Mouse (Mus musculus) forelimb bud, embryonic 11.5 days (tissue): ENCODE data around the gene Erc2.
A peak's percentile ranks its signal among the peaks of the same experiment; 100 is the strongest.

Experiments
- DNase-seq: peaks from one replicate; pipeline ENCODE4 v3.0.0-alpha.2; 2012; ENCODE audit warnings: low read depth, low spot score

The Erc2 gene

DNA sequence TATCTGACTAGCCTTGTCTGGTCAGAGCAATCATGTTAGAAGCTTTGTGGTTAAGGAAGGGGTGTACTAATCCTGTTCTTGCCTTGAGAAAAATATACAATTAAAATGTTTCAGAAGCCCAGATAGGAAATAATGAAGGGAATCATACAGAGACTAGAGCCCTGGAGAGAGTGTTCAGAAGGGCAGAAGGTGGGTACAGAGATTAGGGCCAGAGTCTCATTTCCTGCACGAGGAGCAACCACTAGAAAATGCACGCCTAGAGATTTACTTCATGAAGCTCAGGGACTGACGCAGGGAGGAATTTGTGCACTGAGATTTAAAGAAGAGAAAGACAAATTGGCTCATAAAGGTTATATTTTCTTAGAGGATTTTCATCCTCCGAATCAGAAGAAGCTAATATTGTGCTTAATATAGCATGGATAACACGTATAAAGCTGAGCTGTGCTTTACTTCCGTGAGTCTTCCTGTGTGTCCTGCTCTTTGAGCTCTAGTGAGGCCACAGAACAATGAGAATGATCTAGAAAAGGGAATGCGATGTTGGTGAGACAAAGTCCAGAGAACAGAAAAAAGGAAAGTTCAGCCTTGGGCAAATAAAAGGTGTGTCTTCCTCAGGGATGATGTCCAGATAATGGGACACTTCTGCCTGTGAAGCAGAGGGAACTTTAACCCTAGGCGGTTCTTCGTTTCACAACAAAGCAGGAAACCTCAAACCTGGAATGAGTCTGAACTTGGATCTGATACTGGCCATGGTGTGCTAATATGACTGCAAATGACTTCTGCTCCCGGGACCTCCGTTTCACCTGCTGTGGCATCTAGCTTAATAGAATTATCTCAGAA lies 45.0 kb downstream of the Erc2 start:
- no peak for DNase-seq

DNA sequence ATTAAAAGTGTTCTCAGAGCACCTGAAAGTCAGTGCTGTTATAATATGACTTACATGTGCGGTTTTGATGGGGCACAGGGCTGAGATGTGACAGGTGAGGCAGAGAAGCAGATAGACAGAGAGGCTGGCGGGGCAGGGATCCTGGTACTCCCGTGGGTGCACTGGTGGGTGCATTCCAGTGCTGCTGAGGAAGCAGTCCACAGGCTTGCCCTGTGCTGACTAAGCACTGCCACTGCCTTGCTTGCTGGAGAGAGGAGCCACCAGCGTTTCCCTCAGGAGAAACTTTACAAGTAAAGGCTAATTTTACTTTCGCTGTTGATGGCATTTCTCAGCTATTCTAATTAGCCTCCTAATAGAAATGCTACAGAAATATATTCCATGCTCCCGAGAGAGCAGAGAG lies 45.9 kb downstream of the Erc2 start:
- no peak for DNase-seq

DNA sequence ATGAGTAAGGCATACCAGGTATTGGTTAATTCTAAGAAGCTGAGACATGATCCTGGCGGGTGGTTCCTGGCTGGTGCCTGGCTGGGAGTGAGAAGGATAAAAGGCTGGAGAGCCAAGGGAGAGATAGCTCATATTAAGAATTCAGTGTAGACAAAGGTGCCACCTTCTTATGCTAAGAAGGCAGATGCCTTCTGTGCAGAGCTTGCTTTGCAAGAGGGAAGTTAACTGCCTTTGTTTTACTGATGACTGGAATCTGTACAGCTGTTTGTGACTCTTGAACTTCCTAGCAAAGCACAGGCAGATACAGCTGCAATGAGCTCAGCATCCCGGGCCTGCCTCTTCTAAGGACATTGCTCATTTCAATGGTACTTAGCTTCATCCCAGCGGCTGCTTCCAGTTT lies 47.7 kb downstream of the Erc2 start:
- no peak for DNase-seq

DNA sequence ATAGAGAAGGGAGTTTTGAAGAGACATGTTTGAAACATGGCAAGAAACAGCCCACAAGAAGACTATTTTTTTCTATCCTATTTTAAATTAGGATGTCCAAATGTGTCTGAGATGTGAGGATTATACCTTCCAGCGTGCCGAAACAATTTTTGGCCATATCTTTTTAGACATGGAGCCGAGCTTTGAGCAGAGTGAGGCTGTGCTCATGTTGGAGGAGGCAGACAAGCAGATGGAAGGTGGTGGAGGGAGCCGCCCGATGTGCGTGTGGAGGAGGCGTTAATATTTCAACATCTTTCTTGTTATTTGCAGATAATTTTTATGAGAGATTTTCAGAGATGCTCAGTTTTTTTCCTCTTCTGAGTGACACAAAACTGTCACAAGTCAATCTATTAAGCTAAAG lies 50.5 kb downstream of the Erc2 start:
- DNase-seq = no peak

DNA sequence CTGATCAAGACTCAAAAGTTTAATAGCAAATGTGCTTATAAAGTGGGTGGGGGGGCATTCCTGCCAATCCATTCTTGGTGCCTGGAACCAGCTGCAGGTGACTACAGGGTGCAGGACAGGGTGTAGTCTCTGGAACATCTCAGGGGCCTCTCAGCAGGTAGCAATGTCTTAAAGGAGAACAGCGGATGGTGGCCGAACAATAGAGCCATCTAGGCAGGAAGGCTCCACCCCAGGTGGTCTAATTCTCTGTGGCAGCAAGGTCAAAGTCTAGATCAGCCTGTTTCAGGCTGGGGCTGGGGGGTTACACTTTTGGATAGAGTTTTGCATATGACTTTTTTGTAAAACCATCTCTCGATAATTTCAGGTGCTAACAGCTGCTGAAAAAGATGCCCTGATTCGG lies 51.9 kb downstream of the Erc2 start:
- no peak for DNase-seq

DNA sequence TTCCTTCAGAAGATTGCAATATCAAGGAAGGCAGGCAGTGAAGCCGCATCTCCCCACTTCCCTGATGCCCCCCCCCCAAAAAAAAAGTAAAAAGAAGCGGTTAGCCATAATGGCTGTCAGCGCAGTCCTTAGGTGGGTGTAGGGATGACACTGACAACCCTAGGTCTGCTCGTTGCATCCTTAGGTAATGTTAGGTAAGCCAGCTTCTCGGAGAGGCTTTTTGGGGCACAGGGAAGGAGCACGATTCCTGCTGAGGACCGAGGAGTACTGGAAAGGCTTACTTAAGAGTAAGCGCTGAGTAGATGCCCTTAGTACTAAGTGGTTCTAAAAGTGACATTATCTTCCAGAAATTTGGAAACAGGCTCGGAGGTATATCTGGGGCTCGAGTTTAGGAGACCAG lies 52.3 kb downstream of the Erc2 start:
- no peak for DNase-seq

DNA sequence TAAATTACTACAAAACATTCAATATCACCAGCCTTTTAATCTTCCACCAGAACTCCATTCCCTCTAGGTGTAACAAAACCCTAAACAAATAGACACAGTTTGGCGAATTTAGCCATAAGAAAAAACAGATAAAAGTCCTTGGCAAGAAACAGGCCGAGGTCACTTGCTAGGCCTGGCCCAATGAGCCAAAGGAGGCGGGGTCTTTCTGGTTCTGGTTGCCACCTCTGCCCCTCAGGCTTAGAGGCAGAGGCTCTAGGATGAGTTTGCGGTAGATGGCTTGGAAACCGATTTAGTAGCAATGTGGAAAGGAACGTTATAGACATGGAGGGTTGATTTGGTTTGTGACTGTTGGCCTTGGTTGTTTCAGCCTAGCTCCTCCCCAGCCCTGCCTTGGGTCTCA lies 52.8 kb downstream of the Erc2 start:
- no peak for DNase-seq

DNA sequence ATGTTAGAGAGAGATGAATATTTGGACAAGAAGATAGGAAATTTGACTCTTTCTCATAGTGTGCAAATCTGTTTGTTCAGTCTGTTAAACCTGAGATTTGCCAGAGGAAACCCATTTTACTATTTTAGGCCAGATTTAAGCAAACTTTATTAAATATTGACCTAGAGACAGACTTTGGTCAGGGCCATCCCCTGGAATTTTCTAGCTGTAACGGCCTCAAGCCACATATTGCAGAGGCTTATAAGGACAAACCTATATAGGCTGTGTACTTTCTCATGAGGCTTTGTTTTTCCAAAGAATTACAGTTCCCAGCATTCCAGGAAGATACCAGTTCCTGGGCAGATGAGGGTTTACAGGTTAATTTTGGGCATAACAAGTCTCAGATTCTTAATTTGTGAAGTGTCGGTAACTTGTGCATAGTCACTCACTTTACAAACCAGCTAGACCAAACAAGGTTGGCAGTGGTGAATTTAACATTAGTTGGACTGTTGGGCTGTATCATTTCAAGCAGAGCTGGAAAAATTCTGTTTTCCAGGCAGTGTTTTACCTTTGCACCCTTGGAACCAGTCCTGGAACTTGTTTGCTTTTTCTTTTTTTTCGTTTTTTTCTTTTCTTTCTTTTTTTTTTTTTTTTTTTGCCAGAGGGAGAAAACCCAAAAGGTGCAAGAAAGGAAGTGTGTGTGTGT lies 60.3 kb downstream of the Erc2 start:
- no peak for DNase-seq

DNA sequence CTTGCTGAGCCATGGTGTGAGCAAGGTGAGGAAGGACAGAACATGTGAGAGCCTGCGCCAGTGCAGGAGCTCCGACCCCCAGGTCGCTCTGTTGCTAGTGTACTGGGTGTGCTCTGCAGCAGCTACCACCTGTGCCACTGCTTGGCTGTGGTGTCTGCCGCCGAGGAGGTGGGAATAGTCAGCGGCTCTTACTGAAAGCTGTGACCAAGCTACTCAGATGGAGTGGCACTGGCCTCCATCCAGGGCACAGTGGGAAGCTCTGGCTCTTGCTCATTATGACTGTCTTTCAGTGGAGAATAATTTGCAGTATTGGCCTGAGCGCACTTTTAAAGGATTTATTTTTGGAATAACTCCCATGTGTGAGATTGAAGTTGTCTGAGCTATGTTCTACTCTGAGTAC lies 73.6 kb downstream of the Erc2 start:
- DNase-seq = no peak

DNA sequence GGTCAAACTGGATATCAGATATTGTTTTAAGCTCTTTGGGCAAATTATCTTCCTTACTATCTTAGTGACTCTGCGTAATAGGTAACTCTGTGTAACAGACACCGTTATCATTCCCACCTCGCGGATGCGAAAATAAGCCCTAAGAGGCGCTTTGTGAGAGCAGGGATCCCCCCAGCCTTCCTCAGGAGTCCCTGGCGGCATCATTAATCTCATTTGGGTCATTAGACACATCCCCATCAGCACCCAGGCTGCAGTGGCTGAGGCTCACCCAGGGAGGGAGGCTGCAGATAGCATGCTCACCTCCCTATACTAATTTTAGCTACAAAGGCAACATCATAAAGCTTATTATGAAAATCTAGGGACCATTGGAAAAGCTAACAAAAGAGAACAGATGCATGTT lies 95.1 kb downstream of the Erc2 start:
- no peak for DNase-seq

DNA sequence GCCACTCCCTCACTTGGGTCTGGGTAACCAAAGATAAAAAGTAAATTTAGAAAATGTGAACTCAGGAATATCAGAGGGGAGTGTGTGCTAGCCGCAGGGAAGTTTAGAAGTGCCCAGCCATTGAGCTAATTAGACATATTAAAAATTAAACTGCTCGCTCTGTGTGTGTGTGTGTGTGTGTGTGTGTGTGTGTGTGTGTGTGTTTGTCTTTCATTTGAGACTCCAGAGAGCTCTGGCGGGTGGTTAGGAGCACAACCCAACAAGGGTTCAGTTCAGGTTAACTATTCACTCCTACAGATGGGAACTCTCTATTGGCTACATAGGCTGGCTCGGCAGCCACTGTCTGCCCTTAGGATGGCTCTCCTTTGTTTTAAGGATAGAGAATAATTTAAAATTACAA lies 97.4 kb downstream of the Erc2 start:
- DNase-seq = no peak

DNA sequence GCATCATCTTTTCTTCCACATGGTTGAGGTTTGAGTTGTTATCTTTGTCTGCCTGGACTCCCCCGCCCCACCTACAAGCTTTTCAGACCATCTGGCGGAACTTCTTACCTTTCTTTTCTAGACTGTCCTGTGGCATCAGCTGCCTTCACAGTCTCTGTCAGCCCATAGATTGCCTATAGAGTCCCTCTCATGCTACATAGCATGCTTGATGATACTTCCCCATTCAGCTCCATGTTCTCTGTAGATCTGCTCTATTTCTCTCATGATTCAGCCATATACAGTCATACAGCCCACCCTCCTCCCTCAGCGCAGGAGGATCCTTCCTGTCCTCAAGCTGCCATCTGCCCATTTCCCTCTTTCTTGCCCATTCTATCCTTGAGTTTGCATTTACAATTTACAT lies 98.7 kb downstream of the Erc2 start:
- DNase-seq = no peak

DNA sequence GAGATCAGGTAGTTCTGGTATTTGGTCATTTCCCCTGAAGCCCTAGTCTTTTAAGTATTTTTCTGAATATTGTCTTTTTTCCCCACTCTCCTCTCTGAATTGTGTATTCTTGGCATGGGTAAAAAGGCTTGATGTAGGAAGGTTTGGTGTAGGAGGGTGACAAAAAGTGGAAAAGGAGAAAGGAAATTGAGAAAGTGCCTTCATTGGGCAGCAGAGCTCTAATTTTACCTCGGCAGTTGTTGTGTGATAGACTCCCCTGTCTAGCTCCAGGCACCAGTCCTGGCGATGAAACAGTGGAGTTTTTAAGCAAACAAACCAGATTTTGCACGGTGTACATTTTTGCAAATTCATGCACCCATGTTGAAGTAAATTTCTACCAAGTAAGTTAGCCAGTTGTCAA lies 99.5 kb downstream of the Erc2 start:
- no peak for DNase-seq

DNA sequence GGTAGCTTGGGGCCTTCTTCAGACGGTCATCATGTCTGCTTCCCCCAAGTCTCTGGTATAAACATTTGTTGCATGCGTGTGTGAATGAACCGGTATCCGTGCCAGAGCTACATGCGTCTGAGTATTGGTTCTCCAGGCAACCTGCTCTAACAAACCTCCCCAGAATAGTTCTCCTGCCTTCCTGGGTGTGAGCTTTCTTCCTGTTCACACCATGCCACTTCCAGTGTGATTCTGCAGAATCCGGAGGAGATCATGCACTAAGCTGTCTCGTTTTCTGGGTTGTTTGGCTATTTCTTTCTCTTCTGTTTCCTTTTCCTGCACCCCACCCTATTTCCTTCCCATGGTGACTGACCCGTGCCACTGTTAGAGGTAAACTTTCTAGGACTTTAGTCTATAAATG lies 105.3 kb downstream of the Erc2 start:
- DNase-seq = no peak

DNA sequence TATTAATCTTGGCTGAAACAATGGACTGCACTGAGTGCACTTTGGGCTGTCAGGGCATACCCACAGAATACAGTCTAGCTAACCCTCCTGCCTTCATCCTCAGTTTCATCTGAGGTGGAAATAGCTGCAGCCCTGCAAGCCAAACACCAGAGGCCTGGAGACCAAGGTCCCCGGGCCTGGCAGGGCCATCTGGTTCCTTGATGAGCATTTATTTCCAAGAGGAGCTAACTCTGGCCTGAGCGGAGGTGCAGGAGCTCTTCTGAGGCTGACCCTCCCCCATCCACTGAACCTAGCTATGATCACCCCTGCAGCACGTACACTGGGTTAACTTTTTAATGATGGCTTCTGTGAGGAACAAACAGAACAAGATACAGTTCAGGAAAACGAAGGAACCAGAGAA lies 108.9 kb downstream of the Erc2 start:
- DNase-seq = peak; percentile 33

DNA sequence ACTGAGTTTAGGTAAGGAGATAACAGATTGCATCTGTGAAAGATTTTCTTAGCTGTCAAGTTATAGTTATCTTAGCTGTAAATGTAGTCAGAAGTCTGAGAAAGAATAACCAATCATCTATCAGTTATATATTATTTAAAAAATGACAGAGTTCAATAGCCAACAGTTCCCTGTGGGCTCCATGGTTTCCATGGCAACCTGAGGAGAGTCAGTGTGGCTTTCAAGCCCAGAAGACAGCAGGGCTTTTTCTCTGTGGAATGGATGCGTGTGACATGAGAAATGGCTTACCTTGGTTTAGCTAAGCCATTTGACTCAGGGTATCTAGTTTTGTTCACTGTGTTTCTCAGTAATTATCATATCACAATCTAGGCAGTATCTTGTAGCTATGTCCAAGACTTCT lies 117.2 kb downstream of the Erc2 start:
- DNase-seq = no peak

DNA sequence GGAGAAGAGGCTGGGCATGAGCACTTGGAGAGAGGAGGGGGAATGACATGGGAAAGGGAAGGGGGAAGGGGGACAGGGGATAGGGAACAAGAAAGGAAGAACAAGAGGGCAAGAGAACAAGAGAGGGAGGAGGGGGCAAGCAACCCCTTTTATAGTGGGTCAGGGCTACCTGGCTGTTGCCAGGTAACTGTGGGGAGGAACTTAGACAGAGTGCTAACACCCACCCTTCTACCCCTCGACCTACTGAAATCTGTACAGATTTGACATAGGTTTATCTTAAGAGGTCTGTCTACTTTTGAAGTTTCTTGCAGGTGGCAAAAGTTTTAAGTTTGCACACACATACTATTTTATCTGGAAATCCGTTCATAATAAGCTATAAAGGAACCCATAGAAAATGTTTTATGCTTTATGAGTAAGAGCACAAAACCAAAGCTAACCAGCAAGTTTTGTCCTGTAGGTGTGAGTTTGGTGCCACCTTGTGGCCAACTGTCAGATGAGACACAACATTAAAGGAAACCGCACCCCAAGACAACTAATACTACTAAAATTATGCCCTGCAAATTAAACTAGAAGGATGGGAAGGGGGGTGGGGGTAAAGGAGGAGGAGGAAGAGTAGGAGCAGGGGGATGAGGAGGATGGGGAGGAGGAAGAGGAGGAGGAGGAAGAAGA lies 119.2 kb downstream of the Erc2 start:
- peak; percentile 74 for DNase-seq

DNA sequence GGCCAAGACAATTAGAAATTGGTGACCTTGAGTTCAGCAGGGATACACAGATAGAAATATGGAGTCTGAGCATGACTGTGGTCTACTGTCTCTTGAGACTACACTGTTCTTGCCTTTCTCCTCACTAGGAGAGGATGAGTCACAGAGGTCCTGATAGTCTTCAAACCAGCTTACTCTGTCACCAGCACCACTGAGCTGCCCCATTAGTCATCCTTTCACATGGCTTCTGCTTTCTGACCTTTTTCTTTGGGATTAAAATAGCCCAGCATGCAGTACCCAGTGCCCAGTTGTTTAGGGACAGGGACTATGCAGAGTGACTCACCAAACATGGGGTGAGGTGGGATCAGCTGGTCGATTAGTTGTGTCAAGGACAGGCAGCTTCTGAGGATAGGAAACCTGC lies 132.1 kb downstream of the Erc2 start:
- DNase-seq = no peak

DNA sequence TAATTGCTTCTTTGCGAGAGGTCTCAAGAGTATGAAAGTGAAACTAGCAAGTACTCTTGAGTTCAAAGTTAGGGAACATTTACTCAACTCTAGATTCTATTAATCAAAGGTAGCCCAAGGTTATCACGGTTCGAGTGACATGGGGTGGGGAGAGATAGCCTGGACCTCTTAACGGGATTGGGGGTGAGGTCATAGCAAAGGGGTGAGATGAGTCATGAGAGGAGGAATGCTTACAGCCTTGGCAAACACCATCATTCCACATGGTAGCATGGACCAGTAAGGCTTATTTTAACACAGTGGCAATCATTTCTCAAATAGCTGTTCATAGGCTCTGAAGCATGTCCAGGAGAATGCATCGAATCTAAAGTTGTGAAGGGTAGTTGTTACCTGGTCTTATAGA lies 134.7 kb downstream of the Erc2 start:
- DNase-seq = no peak

DNA sequence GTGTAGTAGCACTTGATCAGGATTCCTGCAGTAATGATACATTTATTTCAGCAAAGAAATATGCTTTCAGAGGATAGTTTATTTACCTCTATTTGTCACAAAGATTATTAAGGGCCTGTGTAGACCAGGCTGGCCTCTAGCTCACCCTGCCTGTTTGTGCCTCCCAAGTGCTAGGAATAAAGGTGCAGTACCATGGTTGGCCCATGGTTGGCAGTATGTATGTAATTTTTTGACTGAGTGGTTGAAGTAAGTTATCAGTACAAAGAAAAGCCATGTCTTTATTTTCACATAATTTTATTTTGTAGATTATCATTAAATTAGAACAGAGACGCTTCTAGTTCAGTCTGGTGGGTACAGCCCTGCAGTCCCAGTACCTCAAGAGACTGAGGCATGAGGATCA lies 136.0 kb downstream of the Erc2 start:
- DNase-seq = no peak

DNA sequence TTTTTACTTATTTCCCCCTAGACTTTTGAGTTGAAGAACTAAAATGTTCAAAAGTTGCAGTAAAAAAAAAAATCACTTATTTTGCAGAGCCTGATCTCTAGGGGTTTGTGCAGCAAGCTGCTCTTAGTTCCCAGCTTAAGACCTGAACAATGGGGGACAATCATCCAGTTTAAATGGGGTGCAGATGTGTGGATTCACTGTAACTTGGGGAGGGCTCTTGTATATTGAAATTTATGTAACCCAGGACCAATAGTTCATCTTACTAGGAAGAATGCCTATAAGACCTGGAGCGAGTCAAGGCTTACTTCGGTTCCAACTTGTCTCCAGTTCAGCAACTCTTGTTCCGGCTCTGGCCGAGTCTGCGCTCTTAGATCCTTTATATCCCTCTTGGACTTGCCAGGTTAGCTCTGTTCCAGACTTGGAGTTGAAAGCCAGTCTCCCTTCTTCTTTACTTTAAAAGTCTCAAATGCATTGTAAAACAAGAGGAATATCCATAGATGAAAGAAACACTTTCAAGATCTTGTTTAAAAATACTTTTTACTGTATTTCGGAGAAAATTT lies 136.9 kb downstream of the Erc2 start:
- no peak for DNase-seq

DNA sequence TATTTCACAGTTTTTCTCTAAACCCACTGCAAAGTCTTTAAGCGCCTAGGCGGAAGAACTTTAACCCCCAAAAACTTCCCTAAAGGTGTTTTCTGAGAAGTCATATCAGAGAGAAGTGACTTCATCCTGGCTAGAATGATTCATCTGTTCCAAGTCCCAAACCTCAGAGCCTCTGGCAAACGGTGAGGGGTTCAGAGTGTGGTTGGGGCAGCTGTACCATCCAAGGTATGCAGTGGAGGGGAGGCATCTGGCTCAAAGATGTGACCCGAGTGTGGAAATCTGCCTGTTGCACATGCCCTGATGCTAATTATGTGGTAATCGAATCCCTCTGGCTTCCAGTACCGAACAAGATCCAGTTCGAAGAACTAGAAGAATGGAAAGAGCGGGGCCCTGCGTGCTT lies 137.8 kb downstream of the Erc2 start:
- DNase-seq = no peak

DNA sequence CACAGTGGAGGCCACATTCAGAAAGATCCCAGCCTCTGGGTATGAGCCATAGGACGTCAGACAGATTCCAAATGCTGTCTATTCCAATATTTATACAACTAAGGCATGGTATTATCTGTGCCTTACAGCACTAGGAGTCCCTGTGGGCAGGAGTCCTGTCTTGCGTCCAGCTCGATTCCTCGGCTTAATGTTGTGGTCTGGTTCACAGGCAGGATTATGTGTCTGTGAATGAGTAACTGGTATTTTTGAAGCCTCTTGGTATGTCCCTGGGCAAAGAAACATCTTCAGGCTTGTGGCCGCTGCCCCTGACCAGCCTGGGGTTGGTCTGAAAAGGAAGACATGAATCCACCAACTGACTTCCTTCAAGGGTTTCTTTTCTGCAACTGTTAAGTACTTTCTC lies 153.1 kb downstream of the Erc2 start:
- DNase-seq = no peak
